Mouse (Mus musculus) gastrocnemius, adult 18-20 months (tissue): ENCODE data around the gene Cacna1d. TPM values are rescaled to one million over a fixed set of nuclear protein-coding genes. Genes with fewer than 3 reads are reported as not detected.

ENCODE experiments used
- DNase-seq: peaks from one replicate; pipeline ENCODE4 v3.0.0; 2021; ENCODE audit warnings: low spot score
- total RNA-seq, 2 experiments: library from RNA; stranded (reverse); gene quantifications; 2 replicates each; pipeline ENCODE4 v1.2.3; 2021

The Cacna1d gene
- total RNA-seq, 2 experiments from 2014 or later: 0.26 to 0.37 TPM

GRCm38 (mm10) chr14:30271856-30272255, 219.4 kb downstream of the Cacna1d start:
- DNase-seq: no peak

GRCm38 (mm10) chr14:30270350-30270749, 220.9 kb downstream of the Cacna1d start:
- no peak for DNase-seq

GRCm38 (mm10) chr14:30265728-30266127, 225.5 kb downstream of the Cacna1d start:
- no peak for DNase-seq

GRCm38 (mm10) chr14:30261561-30262251, 229.5 kb downstream of the Cacna1d start:
- no peak for DNase-seq

GRCm38 (mm10) chr14:30257626-30258025, 233.6 kb downstream of the Cacna1d start:
- DNase-seq: no peak

- DNase-seq: no peak
These were observed 234.8 kb downstream of the Cacna1d start for GRCm38 (mm10) chr14:30256486-30256885.

- DNase-seq: no peak
These were observed 235.4 kb downstream of the Cacna1d start for GRCm38 (mm10) chr14:30255701-30256400.

- no peak for DNase-seq
These were observed 236.5 kb downstream of the Cacna1d start for GRCm38 (mm10) chr14:30254776-30255175.

GRCm38 (mm10) chr14:30252824-30253223, 238.4 kb downstream of the Cacna1d start:
- no peak for DNase-seq

- no peak for DNase-seq
These were observed 239.9 kb downstream of the Cacna1d start for GRCm38 (mm10) chr14:30251351-30251750.

- DNase-seq: no peak
These were observed 241.7 kb downstream of the Cacna1d start for GRCm38 (mm10) chr14:30249591-30249990.

- DNase-seq: no peak
These were observed 242.4 kb downstream of the Cacna1d start for GRCm38 (mm10) chr14:30248811-30249210.

GRCm38 (mm10) chr14:30248121-30248520, 243.1 kb downstream of the Cacna1d start:
- no peak for DNase-seq

GRCm38 (mm10) chr14:30247606-30248005, 243.6 kb downstream of the Cacna1d start:
- no peak for DNase-seq

GRCm38 (mm10) chr14:30244776-30245175, 246.5 kb downstream of the Cacna1d start:
- no peak for DNase-seq

GRCm38 (mm10) chr14:30242818-30243205, 248.4 kb downstream of the Cacna1d start:
- DNase-seq: no peak

- no peak for DNase-seq
These were observed 249.0 kb downstream of the Cacna1d start for GRCm38 (mm10) chr14:30242166-30242817.

GRCm38 (mm10) chr14:30240916-30241515, 250.2 kb downstream of the Cacna1d start:
- no peak for DNase-seq

- no peak for DNase-seq
These were observed 252.4 kb downstream of the Cacna1d start for GRCm38 (mm10) chr14:30238807-30239206.

GRCm38 (mm10) chr14:30225161-30225560, 266.1 kb downstream of the Cacna1d start:
- no peak for DNase-seq

GRCm38 (mm10) chr14:30222101-30222500, 269.2 kb downstream of the Cacna1d start:
- DNase-seq: no peak

- no peak for DNase-seq
These were observed 271.4 kb downstream of the Cacna1d start for GRCm38 (mm10) chr14:30219851-30220250.
